In genomic region chr12:79902761-79903160, GRCm38 (mm10) we compare ENCODE assay signal across 11 mouse cellular contexts.
A peak's percentile ranks its signal among the peaks of the same experiment; 100 is the strongest.
DNase-seq lines count a peak whose midpoint lies in the region; ATAC-seq lines count a peak whose summit lies in the region.
"Had no signal": no experiment of that assay in that cellular context is flagged by ENCODE, and none has a peak within 500 bp of the region (broad histone marks: within the 10 kb centered on the region; RNA-seq: fewer than 3 reads in every experiment).

No protein-coding gene starts in this region.

- no peak for ATAC-seq in liver, embryonic 12.5 days
- no peak for ATAC-seq in hindbrain, embryonic 14.5 days (ENCODE audit: low FRiP score)
- no peak for ATAC-seq in midbrain, embryonic 16.5 days
- ATAC-seq: Patski had no signal

- peak; percentile 92 for DNase-seq in heart, adult 11 months
- no peak for DNase-seq in heart, postnatal 36 days
- DNase-seq in liver (no peak), adipocyte (ENCODE audit: low spot score) (no peak)
- no peak for DNase-seq in hindbrain, embryonic 14.5 days (ENCODE audit: low spot score)
- DNase-seq in layer of hippocampus, adult 18-20 months (ENCODE audit: low spot score in 2 of 2) = no peak
- DNase-seq: B cell, adult 2 months; gastrocnemius, postnatal 14 days had no signal

- H3K27me3 ChIP-seq in liver, embryonic 12.5 days (replicated peaks) = no peaks in the 10 kb centered on the region
- no peaks in the 10 kb centered on the region for H3K27me3 ChIP-seq in hindbrain, embryonic 14.5 days (ENCODE audit: control insufficient read depth, insufficient read depth, low read length)
- no peaks in the 10 kb centered on the region for H3K27me3 ChIP-seq in midbrain, embryonic 16.5 days (ENCODE audit: control insufficient read depth, insufficient read depth, low read depth, low read length)
- H3K27me3 ChIP-seq: Patski had no signal

- H3K4me3 ChIP-seq in liver, embryonic 12.5 days = no peak overlapping the region
- no peak overlapping the region for H3K4me3 ChIP-seq in hindbrain, embryonic 14.5 days (replicated peaks; ENCODE audit: low read length)
- H3K4me3 ChIP-seq in midbrain, embryonic 16.5 days (ENCODE audit: low read depth, low read length) = no peak overlapping the region

- H3K9me3 ChIP-seq in liver, embryonic 12.5 days (replicated peaks) = no peaks in the 10 kb centered on the region
- no peaks in the 10 kb centered on the region for H3K9me3 ChIP-seq in hindbrain, embryonic 14.5 days (ENCODE audit: control insufficient read depth, low read length)
- H3K9me3 ChIP-seq in midbrain, embryonic 16.5 days (replicated peaks; ENCODE audit: control insufficient read depth, low read length, poor library complexity, severe bottlenecking) = peaks cover 5% of the 10 kb centered on the region; the same call in 1 of the 2 replicates

- H3K4me1 ChIP-seq in liver, embryonic 12.5 days = peaks cover 41% of the 10 kb centered on the region
- H3K4me1 ChIP-seq in hindbrain, embryonic 14.5 days (replicated peaks; ENCODE audit: control insufficient read depth, insufficient read depth, low read length) = peaks cover 3% of the 10 kb centered on the region; the same call in 1 of the 2 replicates
- H3K4me1 ChIP-seq in midbrain, embryonic 16.5 days (ENCODE audit: control insufficient read depth, insufficient read depth, low read length) = peaks cover 4% of the 10 kb centered on the region; the same call in 1 of the 2 replicates

- H3K27ac ChIP-seq in liver, embryonic 12.5 days = peak overlapping the region; percentile 46
- peak overlapping the region; percentile 63; the same call in 1 of the 2 replicates for H3K27ac ChIP-seq in hindbrain, embryonic 14.5 days
- H3K27ac ChIP-seq in midbrain, embryonic 16.5 days (ENCODE audit: low read length) = peak overlapping the region; percentile 18

- intact Hi-C loops in heart, postnatal 36 days (cut with DNase I) = loop anchor here (2.0 kb wide), 1 partner anchor 64 kb away; no protein-coding TSS in a partner anchor

- H3K36me3 ChIP-seq in liver, embryonic 12.5 days = no peaks in the 10 kb centered on the region
- H3K36me3 ChIP-seq in hindbrain, embryonic 14.5 days (replicated peaks; ENCODE audit: control insufficient read depth, insufficient read depth) = no peaks in the 10 kb centered on the region
- no peaks in the 10 kb centered on the region for H3K36me3 ChIP-seq in midbrain, embryonic 16.5 days (ENCODE audit: control insufficient read depth, insufficient read depth, low read length)

- H3K4me2 ChIP-seq in liver, embryonic 12.5 days = no peak overlapping the region
- no peak overlapping the region for H3K4me2 ChIP-seq in hindbrain, embryonic 14.5 days (replicated peaks)
- no peak overlapping the region for H3K4me2 ChIP-seq in midbrain, embryonic 16.5 days (ENCODE audit: low read length)

- no peak overlapping the region for H3K9ac ChIP-seq in liver, embryonic 12.5 days
- H3K9ac ChIP-seq in hindbrain, embryonic 14.5 days = no peak overlapping the region
- no peak overlapping the region for H3K9ac ChIP-seq in midbrain, embryonic 16.5 days (ENCODE audit: low read depth, low read length)

- WGBS in liver, embryonic 12.5 days (ENCODE audit: insufficient replicate concordance) = 64% methylated on average over 7 of the region's 7 CpGs
- WGBS in hindbrain, embryonic 14.5 days = 71% methylated on average over 7 of the region's 7 CpGs
- WGBS in midbrain, embryonic 16.5 days = 61% methylated on average over 7 of the region's 7 CpGs
